Mouse (Mus musculus): Measurements from ENCODE around the gene Mon2.

The Mon2 gene

DNA sequence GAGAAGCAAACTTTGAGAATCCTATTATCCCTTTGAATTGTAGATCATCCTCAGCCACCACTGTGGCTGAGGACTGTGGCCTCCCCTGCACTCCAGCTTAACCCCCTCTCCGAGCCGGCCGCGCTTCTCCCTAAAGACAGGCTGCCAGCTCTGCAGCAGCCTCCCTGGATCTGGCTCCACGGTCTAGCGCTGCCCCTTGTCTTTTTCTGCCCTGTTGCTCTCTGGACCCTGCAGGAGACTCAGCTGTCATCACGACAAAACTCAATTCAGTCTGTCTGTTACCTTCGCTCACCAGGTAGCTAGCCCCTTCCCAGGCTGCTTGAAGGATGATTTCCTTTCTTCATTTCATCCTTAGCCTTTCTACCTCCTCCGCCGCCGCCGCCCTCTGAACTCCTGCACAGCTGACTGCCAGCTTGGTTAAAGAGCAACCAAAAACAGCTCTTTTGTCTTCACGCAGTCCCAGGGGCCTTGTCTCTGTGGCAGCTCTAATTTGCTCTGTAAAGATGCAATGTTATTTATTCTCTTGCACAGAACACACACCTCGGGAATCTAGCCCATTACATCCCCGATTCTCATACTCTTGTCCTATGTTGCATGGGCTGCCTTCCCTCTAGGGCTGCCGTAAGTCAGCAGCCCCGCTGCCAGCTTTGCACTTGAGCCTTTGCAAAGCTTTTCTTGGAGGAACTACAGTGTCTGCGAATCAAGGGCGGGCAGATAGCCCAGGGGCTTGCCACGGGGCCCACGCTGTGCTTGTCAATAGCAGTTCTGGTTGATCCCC is 112.7 kb downstream of the Mon2 start:
- DNase-seq (ENCODE audit: low spot score in 2 of 2): no peak

DNA sequence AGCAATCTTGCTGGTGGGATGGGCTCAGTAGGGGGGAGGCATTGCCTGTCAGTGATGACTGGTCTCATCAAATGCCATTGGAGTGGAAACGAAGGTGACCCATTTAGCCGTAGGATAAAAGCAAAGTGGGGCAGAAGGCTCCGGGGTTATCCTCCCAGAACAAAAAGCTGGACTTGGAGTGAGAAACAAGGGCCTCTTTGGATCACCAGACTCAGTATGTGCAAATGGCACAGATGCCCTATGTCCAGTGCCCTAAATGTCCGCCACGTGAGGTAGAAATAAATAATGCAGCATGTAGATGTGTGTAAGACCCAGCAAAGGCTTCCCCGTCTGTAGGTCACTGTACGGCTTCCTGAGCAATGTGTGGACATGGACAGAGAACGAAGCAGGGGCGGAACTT is 113.7 kb downstream of the Mon2 start:
- DNase-seq (ENCODE audit: low spot score in 2 of 2): no peak

DNA sequence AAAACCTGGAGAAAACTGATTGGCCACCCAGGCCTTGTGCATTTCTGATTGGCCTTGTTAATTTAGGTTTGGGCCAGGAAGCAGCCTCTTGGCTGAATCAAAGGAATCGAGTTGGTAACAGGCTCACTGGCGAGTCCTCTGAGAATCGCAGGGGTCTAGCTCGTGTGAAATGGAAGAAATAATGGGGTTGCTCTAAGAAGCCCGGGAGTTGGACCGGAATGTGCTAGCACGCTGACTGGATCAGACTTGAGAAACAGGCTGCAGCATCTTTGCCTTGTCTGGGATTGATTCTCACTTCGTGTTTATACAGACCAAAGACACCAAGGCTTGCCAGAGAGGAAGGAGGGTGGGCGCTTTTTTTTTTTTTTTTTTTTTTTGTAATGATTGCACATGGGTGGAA is 114.8 kb downstream of the Mon2 start:
- no peak for DNase-seq (ENCODE audit: low spot score in 2 of 2)

DNA sequence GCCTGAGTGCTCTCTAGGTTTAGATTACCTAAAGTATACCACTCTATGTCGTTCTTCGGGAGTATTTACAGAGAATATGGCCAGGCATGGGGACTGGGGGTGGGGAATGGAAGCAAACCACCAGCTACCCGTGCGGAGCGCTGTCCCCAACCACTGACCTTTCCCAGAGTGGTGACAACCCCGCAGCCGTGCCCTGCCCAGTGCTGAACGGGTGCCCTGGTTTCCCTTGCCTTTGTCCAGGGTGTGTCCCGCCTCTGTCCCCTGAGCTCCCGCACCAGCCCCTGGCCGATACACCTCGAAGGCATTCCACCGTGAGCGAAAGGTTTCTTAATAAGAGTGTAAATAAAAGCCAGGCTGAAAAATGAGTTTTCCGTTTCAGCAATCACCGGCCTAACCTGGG is 115.6 kb downstream of the Mon2 start:
- no peak for DNase-seq (ENCODE audit: low spot score in 2 of 2)

DNA sequence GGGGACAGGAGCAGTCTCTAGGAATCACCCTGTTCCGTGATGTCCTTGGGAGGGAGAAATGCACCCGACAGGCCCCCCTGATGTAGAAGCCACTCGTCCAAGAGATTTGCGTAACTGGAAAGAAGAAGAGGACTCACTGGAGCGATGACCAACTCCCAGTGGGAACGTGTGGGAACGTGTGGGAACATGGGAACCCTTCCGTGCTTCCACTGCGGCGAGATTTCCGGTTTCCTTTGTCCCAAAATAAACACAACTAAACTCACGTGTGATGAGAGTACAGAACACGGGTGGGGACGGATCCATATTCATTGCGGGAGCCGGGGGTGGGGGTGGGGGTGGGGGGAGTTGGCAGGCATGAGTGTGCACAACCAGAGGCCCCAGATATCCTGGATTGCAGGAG is 116.1 kb downstream of the Mon2 start:
- no peak for DNase-seq (ENCODE audit: low spot score in 2 of 2)

DNA sequence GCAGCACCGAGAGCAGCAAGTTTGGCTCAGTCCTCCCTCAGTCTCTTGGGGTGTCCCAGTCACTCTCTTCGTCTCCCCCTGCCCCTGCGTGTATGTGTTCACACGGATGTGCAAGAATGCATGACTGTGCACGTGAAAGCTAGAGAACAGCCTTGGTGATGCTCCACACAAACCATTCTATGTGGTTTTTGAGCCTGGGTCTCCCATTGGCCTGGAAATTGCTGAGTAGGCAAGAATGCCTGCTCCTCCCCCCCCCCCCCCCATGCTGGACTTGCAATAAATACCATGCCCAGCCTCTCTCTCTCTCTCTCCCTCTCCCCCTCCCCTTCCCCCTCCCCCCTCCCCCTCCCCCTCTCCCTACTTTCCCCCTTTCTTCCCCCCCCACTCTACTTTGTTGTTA is 117.6 kb downstream of the Mon2 start:
- no peak for DNase-seq (ENCODE audit: low spot score in 2 of 2)

DNA sequence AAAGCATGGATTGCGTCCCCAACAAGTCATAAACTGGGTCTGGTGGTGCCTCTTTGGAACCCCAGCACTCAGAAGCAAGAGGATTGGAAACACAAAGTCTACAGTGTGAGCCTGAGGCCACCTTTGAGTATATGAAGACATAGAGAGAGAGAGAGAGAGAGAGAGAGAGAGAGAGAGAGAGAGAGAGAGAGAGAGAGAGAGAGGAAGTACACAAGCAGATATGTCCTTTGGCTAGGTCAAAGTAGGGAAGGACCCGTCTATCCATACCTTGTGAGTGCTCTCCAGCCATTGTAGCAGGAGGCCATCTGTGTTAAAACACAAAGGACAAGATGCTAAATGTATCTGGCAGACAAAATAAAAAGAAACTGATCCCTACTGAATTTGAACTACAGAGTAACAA is 118.4 kb downstream of the Mon2 start:
- DNase-seq (ENCODE audit: low spot score in 2 of 2): no peak

DNA sequence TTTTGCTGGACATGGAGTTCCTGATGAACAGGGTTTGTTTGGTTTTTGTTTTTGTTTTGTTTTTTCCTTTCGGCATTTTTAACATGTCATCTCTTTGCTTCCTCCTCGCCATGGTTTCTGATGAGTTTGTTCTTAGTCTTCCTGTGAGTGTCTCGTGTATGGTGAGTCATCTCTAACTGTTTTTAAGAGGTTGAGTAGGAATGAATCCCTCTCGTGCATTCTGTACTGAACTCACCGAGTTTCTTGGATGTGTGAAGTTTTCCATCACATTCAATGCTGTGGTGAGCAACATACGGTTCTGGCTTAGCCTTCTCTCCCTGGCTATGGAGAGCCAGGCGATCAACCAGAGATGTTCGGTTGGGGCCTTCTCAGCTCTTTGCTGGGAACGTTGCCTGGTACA is 122.7 kb downstream of the Mon2 start:
- no peak for DNase-seq (ENCODE audit: low spot score in 2 of 2)

DNA sequence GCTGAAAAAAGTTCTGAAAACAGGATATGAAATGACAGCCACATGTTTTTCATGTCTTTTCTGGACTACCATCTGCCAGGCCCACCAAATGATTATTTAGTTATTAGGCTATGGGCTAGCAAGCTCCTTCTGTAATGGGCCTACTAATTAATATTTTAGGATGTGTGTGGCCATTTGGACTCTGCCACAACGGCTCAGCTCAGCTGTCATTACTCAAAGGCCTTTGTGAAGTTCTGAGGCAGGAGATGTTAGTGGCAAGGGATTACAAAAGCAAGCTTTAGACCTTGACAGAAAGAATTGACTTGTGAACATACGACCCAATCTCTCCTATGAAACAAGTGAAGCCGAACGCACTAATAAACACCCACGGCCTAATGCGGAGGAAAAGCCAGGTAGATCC is 125.3 kb downstream of the Mon2 start:
- no peak for DNase-seq (ENCODE audit: low spot score in 2 of 2)

DNA sequence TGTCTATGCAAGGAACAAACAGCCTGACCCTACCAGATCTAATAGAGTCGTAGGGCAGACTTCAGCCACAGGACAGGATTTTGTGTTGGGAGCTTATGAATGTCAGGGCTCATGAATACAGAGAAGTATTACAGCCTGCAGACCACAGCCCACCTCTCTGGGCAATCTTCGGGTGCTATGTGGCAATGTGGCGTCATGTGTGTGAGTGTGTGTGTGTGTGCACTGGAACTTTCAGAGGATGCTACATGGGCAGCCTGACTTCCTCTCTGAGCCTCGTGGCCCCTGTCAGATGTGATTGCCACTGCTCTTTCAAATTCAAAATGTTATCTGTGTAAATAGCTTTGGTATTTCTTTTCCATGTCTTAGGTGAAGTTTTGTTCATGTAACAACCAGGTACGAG is 131.4 kb downstream of the Mon2 start:
- DNase-seq (ENCODE audit: low spot score in 2 of 2): no peak

DNA sequence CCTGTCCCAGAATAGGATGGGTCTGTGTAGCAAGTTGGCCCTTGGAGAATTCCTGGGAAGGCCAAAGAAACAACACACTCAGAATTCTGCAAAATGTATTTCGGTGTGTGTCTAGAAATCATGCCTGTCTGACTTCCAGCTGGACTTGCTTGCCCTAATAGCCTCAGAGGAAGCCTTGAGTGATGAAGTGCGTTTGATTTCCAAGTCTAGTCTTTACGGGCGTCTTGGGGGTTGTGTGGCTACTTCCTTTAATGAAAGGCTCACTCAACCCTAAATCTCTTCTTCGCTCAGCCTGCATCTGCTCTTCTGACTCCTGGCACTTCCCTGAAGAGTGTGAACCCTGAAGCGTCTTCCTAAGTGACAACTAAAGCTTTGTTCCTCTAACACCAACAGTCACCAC is 132.5 kb downstream of the Mon2 start:
- DNase-seq (ENCODE audit: low spot score in 2 of 2): no peak

DNA sequence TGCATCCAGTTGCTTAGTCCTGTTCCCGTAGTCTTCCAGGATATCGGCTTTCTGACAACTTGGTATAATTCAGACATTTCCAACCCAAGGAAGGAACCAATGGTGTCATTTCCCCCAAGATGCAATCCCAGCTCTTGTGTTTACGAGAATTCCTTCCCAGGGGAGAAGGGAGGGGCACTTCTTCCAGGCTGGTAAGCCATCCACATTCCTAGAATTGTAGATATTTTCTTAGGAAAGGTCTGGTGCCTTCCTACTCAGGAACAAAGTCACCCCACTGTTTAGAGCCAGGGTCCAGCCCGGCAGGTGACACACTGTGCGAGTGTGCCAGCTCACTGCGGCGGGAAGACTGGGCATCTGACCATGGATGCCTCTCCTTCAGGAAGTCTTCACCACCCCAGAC is 133.5 kb downstream of the Mon2 start:
- no peak for DNase-seq (ENCODE audit: low spot score in 2 of 2)
